Mouse (Mus musculus) central nervous system, embryonic 11.5 days (tissue): ENCODE results near the gene Ldhb. TPM values are rescaled to one million over a fixed set of nuclear protein-coding genes. Genes with fewer than 3 reads are reported as not detected.

Experiments
- polyA plus RNA-seq: library from polyadenylated mRNA; depleted of rRNA; stranded (reverse); fragments of >200 nt; gene quantifications from 2 replicates; pipeline ENCODE4 v1.2.3, GENCODE M21; 2012; rRNA removed

Ldhb gene
- 368 and 395 TPM in 2 replicates for polyA plus RNA-seq

GRCm38 (mm10) chr6:142507785-142508162, at the start of gene Ldhb:
Gene Ldhb, minus strand, starts transcription at chr6:142507957.

GRCm38 (mm10) chr6:142472801-142473203, 35.0 kb downstream of the Ldhb start, which contains the start of gene Gys2:
Gene Gys2, minus strand, starts transcription at chr6:142473109.

Other genes starting within 250 kb of the Ldhb start
- 0.71 and 0.78 TPM in 2 replicates for gene Iapp, start 209.5 kb downstream of the Ldhb start, polyA plus RNA-seq
- 0.23 and 0.32 TPM in 2 replicates for gene Slco1a5, start 185.0 kb downstream of the Ldhb start, polyA plus RNA-seq
- 15.1 and 15.2 TPM in 2 replicates for gene Pyroxd1, start 162.3 kb downstream of the Ldhb start, polyA plus RNA-seq
- gene Recql, start 120.9 kb downstream of the Ldhb start, polyA plus RNA-seq: 26.2 and 28.8 TPM in 2 replicates
- 22.6 and 35.1 TPM in 2 replicates for gene Golt1b, start 120.7 kb downstream of the Ldhb start, polyA plus RNA-seq
- 6.1 and 8.9 TPM in 2 replicates for gene Spx, start 94.5 kb downstream of the Ldhb start, polyA plus RNA-seq
- gene Gys2, start 34.8 kb downstream of the Ldhb start, polyA plus RNA-seq: 0.67 and 0.80 TPM in 2 replicates
- 4.1 and 4.5 TPM in 2 replicates for gene Kcnj8, start 63.7 kb upstream of the Ldhb start, polyA plus RNA-seq
- gene Abcc9, start 194.4 kb upstream of the Ldhb start, polyA plus RNA-seq: 2.4 and 3.4 TPM in 2 replicates
- 79.5 and 101 TPM in 2 replicates for gene Cmas, start 248.7 kb upstream of the Ldhb start, polyA plus RNA-seq